Mouse (Mus musculus) intestine, postnatal 0 days (tissue): Measurements from ENCODE around the gene Serpina6. TPM values are rescaled to one million over a fixed set of nuclear protein-coding genes. Genes with fewer than 3 reads are reported as not detected.

Experiments used
- ATAC-seq: fragments of 200-750 bp; cut with Nextera tagmentation; 2 replicates; pipeline ENCODE4 v1.8.0; 2017; ENCODE audit warnings: mild to moderate bottlenecking, moderate TSS enrichment, moderate library complexity
- H3K27ac ChIP-seq: fragments of 300-500 bp; sonication (generic); 2 replicates; pipeline ENCODE4 v1.5.1; 2014; ENCODE audit warnings: mild to moderate bottlenecking, low read depth, low read length, moderate library complexity
- H3K27me3 ChIP-seq: fragments of 300-500 bp; sonication (generic); replicated peaks from 2 replicates; pipeline ENCODE4 v1.6.1; 2014; ENCODE audit warnings: low read length, mixed read lengths; ENCODE audit not compliant: control insufficient read depth, insufficient read depth
- H3K36me3 ChIP-seq: fragments of 300-500 bp; sonication (generic); 2 replicates; pipeline ENCODE4 v1.6.1; 2014; ENCODE audit warnings: mild to moderate bottlenecking, moderate library complexity; ENCODE audit not compliant: control insufficient read depth, insufficient read depth
- H3K4me1 ChIP-seq: fragments of 300-500 bp; sonication (generic); replicated peaks from 2 replicates; pipeline ENCODE4 v1.6.1; 2014; ENCODE audit warnings: antibody characterized with exemption, low read length, mixed read lengths; ENCODE audit not compliant: control insufficient read depth, insufficient read depth
- H3K4me2 ChIP-seq: fragments of 300-500 bp; sonication (generic); replicated peaks from 2 replicates; pipeline ENCODE4 v1.6.1; 2014; ENCODE audit warnings: low read depth, mild to moderate bottlenecking, moderate library complexity
- H3K4me3 ChIP-seq: fragments of 300-500 bp; sonication (generic); 2 replicates; pipeline ENCODE4 v1.5.1; 2014; ENCODE audit warnings: low read depth, low read length
- H3K9ac ChIP-seq: fragments of 300-500 bp; sonication (generic); 2 replicates; pipeline ENCODE4 v1.6.1; 2014; ENCODE audit warnings: mild to moderate bottlenecking, low read depth, low read length
- H3K9me3 ChIP-seq: fragments of 300-500 bp; sonication (generic); 2 replicates; pipeline ENCODE4 v1.6.1; 2016; ENCODE audit warnings: mixed run types; ENCODE audit not compliant: control insufficient read depth
- CTCF ChIP-seq: sonication (generic); IDR thresholded peaks from 2 replicates; pipeline ENCODE4 v1.5.1; 2016; ENCODE audit warnings: low read depth, mild to moderate bottlenecking, control low read depth, antibody characterized with exemption, moderate library complexity
- WGBS: fragments of 180-500 bp; shearing (Covaris S2); extraction: QIAGEN DNeasy Blood & Tissue Kit; methylation state at CpG from one replicate; pipeline ENCODE4 v1.1.7; 2014; 5-methylcytosine and 5-hydroxymethylcytosine counted together
- polyA plus RNA-seq: library from polyadenylated mRNA; unstranded; fragments of >200 nt; fragmentation: Nextera tagmentation; extraction: Ambion mirVana; gene quantifications from 2 replicates; pipeline ENCODE4 v1.2.1, GENCODE M21; 2015

The Serpina6 gene
- 0.21 TPM in 1 of 2 replicates, not detected in the other for polyA plus RNA-seq

GRCm38 (mm10) chr12:103656848-103657626, at the start of gene Serpina6:
TSS of gene Serpina6 (minus strand) at chr12:103657212.
- Histone ChIP-seq H3K27ac (no peak within 1 kb of the TSS), H3K9ac (no peak within 1 kb of the TSS), H3K4me1 (no peaks in the 10 kb centered on the region), H3K27me3 (no peaks in the 10 kb centered on the region), H3K36me3 (no peaks in the 10 kb centered on the region), H3K4me3 (no peak within 1 kb of the TSS), H3K4me2 (no peak within 1 kb of the TSS), H3K9me3 (no peaks in the 10 kb centered on the region)
- no peak for TF ChIP-seq CTCF
- ATAC-seq: no peak
- 69% methylated on average over 9 of the region's 9 CpGs for WGBS

- no peak for TF ChIP-seq CTCF
- H3K4me1 ChIP-seq: no peaks in the 10 kb centered on the region
- H3K27ac ChIP-seq: 0 out of 2 replicates have a peak overlapping the region, but pooled peaks have one; percentile 60
- no peaks in the 10 kb centered on the region for H3K27me3 ChIP-seq
- no peaks in the 10 kb centered on the region for H3K36me3 ChIP-seq
- ATAC-seq: peak; percentile 83
- H3K9me3 ChIP-seq: no peaks in the 10 kb centered on the region
- WGBS: 25% methylated on average over 4 of the region's 4 CpGs
- no peak overlapping the region for H3K9ac ChIP-seq
- H3K4me3 ChIP-seq: no peak overlapping the region
- H3K4me2 ChIP-seq: no peak overlapping the region
Observed at GRCm38 (mm10) chr12:103706113-103706512, 49.1 kb upstream of the Serpina6 start.

GRCm38 (mm10) chr12:103705547-103705946, 48.5 kb upstream of the Serpina6 start:
- peak overlapping the region; percentile 60; the same call in 1 of the 2 replicates for H3K27ac ChIP-seq
- ATAC-seq: peak; percentile 69

GRCm38 (mm10) chr12:103700144-103700750, 43.2 kb upstream of the Serpina6 start:
- Histone ChIP-seq H3K4me2 (no peak overlapping the region), H3K9me3 (no peaks in the 10 kb centered on the region), H3K4me3 (no peak overlapping the region), H3K9ac (no peak overlapping the region), H3K27me3 (no peaks in the 10 kb centered on the region), H3K27ac (no peak overlapping the region), H3K4me1 (no peaks in the 10 kb centered on the region), H3K36me3 (no peaks in the 10 kb centered on the region)
- 93% methylated on average over 4 of the region's 4 CpGs for WGBS
- ATAC-seq: no peak
- no peak for TF ChIP-seq CTCF

More at GRCm38 (mm10) chr12:103705547-103705946, 48.5 kb upstream of the Serpina6 start:
- Histone ChIP-seq H3K9me3 (no peaks in the 10 kb centered on the region), H3K36me3 (no peaks in the 10 kb centered on the region), H3K4me2 (no peak overlapping the region), H3K9ac (no peak overlapping the region), H3K4me3 (no peak overlapping the region), H3K4me1 (no peaks in the 10 kb centered on the region), H3K27me3 (no peaks in the 10 kb centered on the region)
- TF ChIP-seq CTCF: no peak
- WGBS: 36% methylated on average over 2 of the region's 2 CpGs

DNA sequence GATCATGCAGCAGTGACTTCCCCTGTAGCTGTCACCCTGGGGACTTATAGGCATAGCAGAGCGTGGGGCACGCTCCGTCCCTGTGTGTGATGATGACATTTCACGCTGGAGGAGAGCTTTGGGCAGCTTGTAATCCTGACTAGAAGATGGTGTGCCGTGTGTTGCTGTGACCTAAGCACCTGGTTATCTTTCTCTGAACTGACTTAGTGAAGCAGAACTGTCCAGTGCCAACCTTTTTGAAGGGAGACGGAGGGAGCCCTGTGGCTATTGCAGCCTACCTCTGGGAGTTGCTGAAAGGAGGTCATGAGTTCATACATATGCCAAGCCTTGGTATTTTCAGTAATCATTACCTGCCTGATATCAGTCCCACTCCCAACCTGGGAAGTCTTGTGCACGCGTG, 38.4 kb upstream of the Serpina6 start, which contains the start of gene Serpina1f:
TSS of gene Serpina1f (minus strand) at position 101 of the 400 bp plus-strand sequence.
- ATAC-seq: no peak
- no peak within 1 kb of the TSS for H3K4me2 ChIP-seq
- TF ChIP-seq CTCF: no peak
- no peaks in the 10 kb centered on the region for H3K36me3 ChIP-seq
- no peaks in the 10 kb centered on the region for H3K9me3 ChIP-seq
- H3K27ac ChIP-seq: no peak within 1 kb of the TSS
- H3K4me3 ChIP-seq: no peak within 1 kb of the TSS
- no peak within 1 kb of the TSS for H3K9ac ChIP-seq
- WGBS: 89% methylated on average over 8 of the region's 8 CpGs
- no peaks in the 10 kb centered on the region for H3K27me3 ChIP-seq
- no peaks in the 10 kb centered on the region for H3K4me1 ChIP-seq

DNA sequence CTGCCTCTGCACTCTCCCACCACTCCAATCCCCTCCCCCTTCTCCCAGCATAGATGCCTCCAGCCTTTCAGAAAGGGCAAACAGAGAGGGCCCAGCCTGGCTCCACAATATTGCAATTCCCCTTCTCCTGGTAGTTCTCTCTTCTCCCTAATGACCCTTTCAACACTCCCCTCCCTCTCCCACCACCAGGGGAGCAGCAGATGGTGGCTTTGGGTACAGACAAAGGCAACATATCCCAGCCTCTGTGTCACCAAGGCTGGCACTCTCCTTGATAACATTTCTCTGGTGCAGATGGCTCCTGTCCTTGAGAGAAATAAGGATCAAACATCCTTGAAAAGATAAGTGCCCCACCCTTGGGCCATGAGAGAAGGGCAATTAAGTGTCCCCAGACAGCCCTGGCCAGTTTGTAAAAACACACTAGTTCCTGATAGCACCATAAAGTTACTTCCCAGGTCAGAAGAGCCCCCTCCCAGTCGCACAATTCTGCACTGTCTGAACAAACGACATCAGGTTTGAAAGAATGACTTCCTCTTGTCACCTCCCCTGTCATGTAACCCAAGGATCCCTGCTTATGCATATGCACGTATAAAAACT, 31.3 kb upstream of the Serpina6 start:
- Histone ChIP-seq H3K36me3 (no peaks in the 10 kb centered on the region), H3K27me3 (no peaks in the 10 kb centered on the region), H3K9ac (no peak overlapping the region), H3K27ac (0 out of 2 replicates have a peak overlapping the region, but pooled peaks have one; percentile 15), H3K4me1 (no peaks in the 10 kb centered on the region), H3K4me2 (no peak overlapping the region), H3K4me3 (no peak overlapping the region), H3K9me3 (no peaks in the 10 kb centered on the region)
- ATAC-seq: peak; percentile 71
- 15% methylated on average over 3 of the region's 3 CpGs for WGBS
- TF ChIP-seq CTCF: peak; percentile 41
